Comparison of ENCODE assay signal across 9 mouse cellular contexts in the genomic region with DNA sequence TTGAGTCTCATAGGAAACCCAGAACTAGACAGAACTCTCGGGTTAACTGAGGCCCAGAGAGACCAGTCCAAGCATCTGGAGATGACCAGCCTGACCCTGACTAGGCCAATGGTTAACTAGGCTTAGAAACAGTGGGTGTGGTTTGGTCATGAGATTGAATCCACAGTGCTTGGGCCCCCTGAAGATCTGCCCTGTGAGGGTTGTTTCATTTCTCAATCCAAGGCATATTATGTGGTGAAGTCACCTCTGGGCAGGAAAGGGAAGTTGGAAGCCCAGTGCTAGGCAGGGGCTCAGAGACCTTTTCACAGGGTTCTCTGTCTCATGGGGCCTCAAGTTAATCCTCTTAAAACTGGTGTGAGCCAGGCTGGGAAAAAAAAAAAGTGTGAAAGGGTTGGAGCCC. TPM values are rescaled to one million over a fixed set of nuclear protein-coding genes. Genes with fewer than 3 reads are reported as not detected.
DNase-seq lines count a peak whose midpoint lies in the region; ATAC-seq and TF ChIP-seq lines count a peak whose summit lies in the region.
"Had no signal": no experiment of that assay in that cellular context is flagged by ENCODE, and none has a peak within 500 bp of the region (broad histone marks: within the 10 kb centered on the region; RNA-seq: fewer than 3 reads in every experiment).

No protein-coding gene starts in this region.

- H3K27me3 ChIP-seq in kidney, embryonic 14.5 days (ENCODE audit: control insufficient read depth, insufficient read depth, low read length), result peaks cover 6% of the 10 kb centered on the region
- H3K27me3 ChIP-seq in midbrain, postnatal 0 days (ENCODE audit: insufficient read depth, low read length), result 0 out of 2 replicates have a peak, but pooled peaks cover 12% of the 10 kb centered on the region

- WGBS in kidney, embryonic 14.5 days, result 55% methylated on average over 1 of the region's 1 CpGs
- WGBS in midbrain, postnatal 0 days, result 68% methylated on average over 1 of the region's 1 CpGs

- H3K4me3 ChIP-seq in kidney, embryonic 14.5 days (ENCODE audit: low read length), result no peak overlapping the region
- H3K4me3 ChIP-seq in midbrain, postnatal 0 days (ENCODE audit: low read depth, low read length), result peak overlapping the region; percentile 80; the same call in 1 of the 2 replicates

- H3K27ac ChIP-seq in kidney, embryonic 14.5 days (ENCODE audit: low read depth, low read length), result no peak overlapping the region
- no peak overlapping the region for H3K27ac ChIP-seq in midbrain, postnatal 0 days (ENCODE audit: low read depth, low read length)

- DNase-seq in kidney, adult 11 months, result peak; percentile 67
- DNase-seq in kidney, postnatal 4 days, result no peak
- DNase-seq in midbrain, postnatal 0 days (ENCODE audit: low spot score), result no peak
- DNase-seq in ovary, adult 18-20 months (ENCODE audit: low spot score), result no peak
- no peak for DNase-seq in layer of hippocampus, adult 9-11 months
- DNase-seq in c-Kit-positive CD71-positive TER-119-positive erythroid progenitor cells, embryonic 14.5 days (ENCODE audit: low spot score), result no peak
- DNase-seq: spleen, adult 18-20 months had no signal

- H3K36me3 ChIP-seq in kidney, embryonic 14.5 days (ENCODE audit: control insufficient read depth, insufficient read depth, low read length), result peaks cover 2% of the 10 kb centered on the region; the same call in 1 of the 2 replicates
- H3K36me3 ChIP-seq in midbrain, postnatal 0 days (ENCODE audit: insufficient read depth, low read length), result peaks cover 22% of the 10 kb centered on the region

- no peak for TF ChIP-seq CTCF in midbrain, postnatal 0 days (IDR thresholded peaks at IDR 0.05)

- peak overlapping the region; percentile 99 for H3K4me2 ChIP-seq in kidney, embryonic 14.5 days (replicated peaks; ENCODE audit: low read depth, low read length)
- peak overlapping the region; percentile 91 for H3K4me2 ChIP-seq in midbrain, postnatal 0 days (ENCODE audit: low read depth, low read length, poor library complexity, severe bottlenecking)

- peaks cover 27% of the 10 kb centered on the region for H3K4me1 ChIP-seq in kidney, embryonic 14.5 days (ENCODE audit: control insufficient read depth, insufficient read depth, low read length)
- H3K4me1 ChIP-seq in midbrain, postnatal 0 days (ENCODE audit: insufficient read depth, low read length), result peaks cover 4% of the 10 kb centered on the region

- peak overlapping the region; percentile 76; the same call in 1 of the 2 replicates for H3K9ac ChIP-seq in kidney, embryonic 14.5 days (ENCODE audit: low read depth, low read length)
- peak overlapping the region; percentile 87; the same call in 1 of the 2 replicates for H3K9ac ChIP-seq in midbrain, postnatal 0 days (replicated peaks; ENCODE audit: low read length, poor library complexity, severe bottlenecking)

- peak; percentile 50 for ATAC-seq in common myeloid progenitor, adult 5-6 weeks (replicated peaks; ENCODE audit: low read depth, poor library complexity, severe bottlenecking)
- ATAC-seq in kidney, embryonic 14.5 days (ENCODE audit: low FRiP score, low TSS enrichment), result no peak
- ATAC-seq in midbrain, postnatal 0 days (ENCODE audit: low FRiP score), result no peak

- H3K9me3 ChIP-seq in kidney, embryonic 14.5 days (ENCODE audit: control insufficient read depth, low read length), result no peaks in the 10 kb centered on the region
- no peaks in the 10 kb centered on the region for H3K9me3 ChIP-seq in midbrain, postnatal 0 days (ENCODE audit: low read length)

RNA-seq across cellular contexts. Expression of gene Mfsd12, which starts 1.6 kb away (rescaled TPM):
- total RNA-seq in common myeloid progenitor, adult 5-6 weeks (2017), result 8.7 and 17.4 TPM in 2 replicates
- polyA plus RNA-seq in kidney, embryonic 14.5 days (2014; fragmentation: Nextera tagmentation; extraction: Ambion mirVana), result 4.1 and 4.6 TPM in 2 replicates
- 31.9 and 40.6 TPM in 2 replicates for total RNA-seq in midbrain, postnatal 0 days (2014; rRNA removed)
- 13.6 and 15.4 TPM in 2 replicates for polyA plus RNA-seq in midbrain, postnatal 0 days (2015; fragmentation: Nextera tagmentation; extraction: Ambion mirVana)

RNA-seq across cellular contexts. Expression of gene 4930404N11Rik, which starts 6.8 kb away (rescaled TPM):
- 0.23 TPM in 1 of 2 replicates, not detected in the other for total RNA-seq in common myeloid progenitor, adult 5-6 weeks (2017)
- 0.14 and 0.30 TPM in 2 replicates for polyA plus RNA-seq in kidney, embryonic 14.5 days (2014; fragmentation: Nextera tagmentation; extraction: Ambion mirVana)
- 1.4 TPM in 1 of 2 replicates, not detected in the other for total RNA-seq in midbrain, postnatal 0 days (2014; rRNA removed)
- polyA plus RNA-seq in midbrain, postnatal 0 days (2015; fragmentation: Nextera tagmentation; extraction: Ambion mirVana), result 0.47 and 0.54 TPM in 2 replicates

RNA-seq across cellular contexts. Expression of gene Hmg20b, which starts 8.6 kb away (rescaled TPM):
- 33.2 and 35.5 TPM in 2 replicates for total RNA-seq in common myeloid progenitor, adult 5-6 weeks (2017)
- polyA plus RNA-seq in kidney, embryonic 14.5 days (2014; fragmentation: Nextera tagmentation; extraction: Ambion mirVana), result 115 and 119 TPM in 2 replicates
- 9.6 and 12.6 TPM in 2 replicates for total RNA-seq in midbrain, postnatal 0 days (2014; rRNA removed)
- 23.4 and 24.5 TPM in 2 replicates for polyA plus RNA-seq in midbrain, postnatal 0 days (2015; fragmentation: Nextera tagmentation; extraction: Ambion mirVana)

RNA-seq across cellular contexts. Expression of gene Gipc3, which starts 15.8 kb away (rescaled TPM):
- total RNA-seq in common myeloid progenitor, adult 5-6 weeks (2017), result not detected in 2 replicates
- 0.05 and 0.07 TPM in 2 replicates for polyA plus RNA-seq in kidney, embryonic 14.5 days (2014; fragmentation: Nextera tagmentation; extraction: Ambion mirVana)
- total RNA-seq in midbrain, postnatal 0 days (2014; rRNA removed), result 0.09 and 0.16 TPM in 2 replicates
- not detected in 2 replicates for polyA plus RNA-seq in midbrain, postnatal 0 days (2015; fragmentation: Nextera tagmentation; extraction: Ambion mirVana)

RNA-seq across cellular contexts. Expression of gene Fzr1, which starts 19.5 kb away (rescaled TPM):
- total RNA-seq in common myeloid progenitor, adult 5-6 weeks (2017), result 21.9 and 24.8 TPM in 2 replicates
- polyA plus RNA-seq in kidney, embryonic 14.5 days (2014; fragmentation: Nextera tagmentation; extraction: Ambion mirVana), result 101 and 108 TPM in 2 replicates
- 92.6 and 98.3 TPM in 2 replicates for total RNA-seq in midbrain, postnatal 0 days (2014; rRNA removed)
- 147 and 149 TPM in 2 replicates for polyA plus RNA-seq in midbrain, postnatal 0 days (2015; fragmentation: Nextera tagmentation; extraction: Ambion mirVana)
